Mouse (Mus musculus) kidney, adult 18-20 months (tissue): ENCODE data around the gene Sec14l3.
"Not testable (repeated sequence)": the region's sequence is repeated elsewhere in the genome, so short reads cannot be mapped to it uniquely, and the experiment has no call there.

ENCODE experiments used
- DNase-seq: peaks from one replicate; pipeline ENCODE4 v3.0.0; 2021

The Sec14l3 gene

GRCm38 (mm10) chr11:4064627-4065122 is at the start of gene Sec14l3:
Gene Sec14l3 (plus strand): TSS chr11:4064841.
- DNase-seq = no peak

- not testable (repeated sequence) for DNase-seq
Measured at GRCm38 (mm10) chr11:4015796-4016195, 48.8 kb upstream of the Sec14l3 start.

- DNase-seq = not testable (repeated sequence)
Measured at GRCm38 (mm10) chr11:4022111-4022510, 42.5 kb upstream of the Sec14l3 start.

- DNase-seq = no peak
Measured at GRCm38 (mm10) chr11:4023321-4023720, 41.3 kb upstream of the Sec14l3 start.

- DNase-seq = no peak
Measured at GRCm38 (mm10) chr11:4027066-4027465, 37.6 kb upstream of the Sec14l3 start.

- no peak for DNase-seq
Measured at GRCm38 (mm10) chr11:4027561-4028334, 36.9 kb upstream of the Sec14l3 start.

- no peak for DNase-seq
Measured at GRCm38 (mm10) chr11:4029343-4029742, 35.3 kb upstream of the Sec14l3 start.

- DNase-seq = no peak
Measured at GRCm38 (mm10) chr11:4031126-4031941, 33.3 kb upstream of the Sec14l3 start, which contains the start of gene Sec14l4. Gene Sec14l4 (plus strand): TSS chr11:4031462.

- DNase-seq = no peak
Measured at GRCm38 (mm10) chr11:4031961-4032360, 32.7 kb upstream of the Sec14l3 start.

- DNase-seq = no peak
Measured at GRCm38 (mm10) chr11:4033471-4033870, 31.2 kb upstream of the Sec14l3 start.

- DNase-seq = no peak
Measured at GRCm38 (mm10) chr11:4034169-4034568, 30.5 kb upstream of the Sec14l3 start.

GRCm38 (mm10) chr11:4035116-4035892 is 29.3 kb upstream of the Sec14l3 start:
- DNase-seq = peak; percentile 41

GRCm38 (mm10) chr11:4035916-4036315 is 28.7 kb upstream of the Sec14l3 start:
- DNase-seq = no peak

- no peak for DNase-seq
Measured at GRCm38 (mm10) chr11:4036365-4037084, 28.1 kb upstream of the Sec14l3 start.

GRCm38 (mm10) chr11:4039951-4040350 is 24.7 kb upstream of the Sec14l3 start:
- DNase-seq = no peak

GRCm38 (mm10) chr11:4041123-4041625 is 23.5 kb upstream of the Sec14l3 start:
- DNase-seq = no peak

GRCm38 (mm10) chr11:4043081-4043480 is 21.6 kb upstream of the Sec14l3 start:
- no peak for DNase-seq

GRCm38 (mm10) chr11:4046526-4046925 is 18.1 kb upstream of the Sec14l3 start:
- no peak for DNase-seq

- no peak for DNase-seq
Measured at GRCm38 (mm10) chr11:4047766-4048165, 16.9 kb upstream of the Sec14l3 start.

GRCm38 (mm10) chr11:4048438-4048837 is 16.2 kb upstream of the Sec14l3 start:
- no peak for DNase-seq

GRCm38 (mm10) chr11:4053586-4053985 is 11.1 kb upstream of the Sec14l3 start:
- peak; percentile 79 for DNase-seq
